Mouse (Mus musculus): Measurements from ENCODE around the gene C130074G19Rik. TPM values are rescaled to one million over a fixed set of nuclear protein-coding genes. Genes with fewer than 3 reads are reported as not detected.
A peak's percentile ranks its signal among the peaks of the same experiment; 100 is the strongest.

The C130074G19Rik gene
- 0.77 and 1.2 TPM in 2 replicates for polyA plus RNA-seq (2015; fragmentation: Nextera tagmentation; extraction: Ambion mirVana)

DNA sequence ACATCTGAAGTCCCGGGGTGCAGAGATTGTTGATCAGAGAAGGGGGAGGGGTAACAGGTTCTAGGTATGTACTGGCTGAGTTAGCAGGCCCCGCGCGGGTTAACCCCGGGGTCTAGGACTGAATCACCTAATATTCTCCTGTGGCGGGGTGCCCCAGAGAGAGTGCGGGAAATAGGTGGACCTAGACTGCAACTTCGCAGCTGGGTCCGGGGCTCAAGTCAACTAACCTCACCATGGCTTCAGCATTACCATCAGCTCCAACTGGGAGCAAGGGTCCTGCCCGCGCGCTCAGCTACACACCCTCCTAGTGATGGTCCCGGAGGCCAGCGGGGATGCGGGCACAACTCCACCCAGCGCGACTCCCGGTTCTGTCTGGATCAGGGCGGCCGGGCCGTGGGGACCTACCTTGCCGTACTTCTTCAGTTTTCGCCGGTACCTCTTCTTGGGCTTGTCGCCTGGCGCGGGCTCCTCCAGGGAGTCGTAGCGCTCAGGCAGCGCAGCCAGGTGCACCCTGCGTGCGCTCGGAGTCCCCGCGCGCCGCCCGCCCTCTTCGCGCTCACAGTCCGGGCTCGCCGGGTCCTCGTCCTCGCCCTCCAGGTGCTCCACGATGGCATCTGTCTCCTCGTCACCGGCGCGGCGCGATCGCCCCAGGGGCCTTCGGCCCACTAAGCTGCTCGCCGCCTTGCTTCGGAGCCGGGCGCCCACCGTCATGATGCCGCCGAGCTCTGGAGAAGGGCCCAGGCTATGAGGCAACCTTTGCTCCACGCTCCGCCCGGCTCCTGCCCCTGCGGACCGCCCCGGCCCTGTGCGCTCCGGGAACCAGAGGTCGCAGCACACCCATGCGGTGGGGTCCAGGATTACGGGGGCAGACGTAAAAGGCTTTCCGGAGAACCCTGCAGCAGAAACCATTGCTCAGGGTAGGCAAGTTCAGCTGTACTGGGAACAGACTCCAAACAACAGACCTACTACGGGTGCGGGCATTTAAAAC is at the start of gene C130074G19Rik:
Gene C130074G19Rik (minus strand): TSS at position 938 of the 988 bp plus-strand sequence.
- WGBS = 3% methylated on average over 77 of the region's 77 CpGs
- ATAC-seq (replicated peaks) = peak; percentile 75
- Histone ChIP-seq H3K27me3 (peaks cover 27% of the 10 kb centered on the region), H3K9ac (replicated peaks) (peak within 1 kb of the TSS; percentile 18), H3K36me3 (no peaks in the 10 kb centered on the region), H3K27ac (replicated peaks) (no peak within 1 kb of the TSS), H3K4me3 (peak within 1 kb of the TSS; percentile 43), H3K4me1 (peaks cover 8% of the 10 kb centered on the region), H3K9me3 (no peaks in the 10 kb centered on the region), H3K4me2 (replicated peaks) (peak within 1 kb of the TSS; percentile 71)

DNA sequence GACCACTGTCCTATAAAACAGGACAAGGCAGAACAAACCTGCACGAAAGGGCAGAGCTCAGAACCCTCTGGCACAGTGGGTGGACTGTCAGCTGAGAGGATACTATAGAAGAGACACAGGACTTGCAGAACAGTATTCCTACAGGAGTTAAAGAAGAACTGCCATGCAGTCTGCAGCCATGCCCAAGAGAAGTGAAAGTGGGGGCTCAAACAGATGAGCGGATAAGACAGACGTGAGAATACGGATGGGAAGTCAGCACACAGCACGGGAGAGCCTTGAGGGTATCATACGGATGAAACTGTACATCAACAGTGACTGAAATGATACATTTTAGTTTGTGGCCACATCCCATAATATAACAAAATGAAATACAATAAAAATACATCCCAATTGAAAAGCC is 48.1 kb upstream of the C130074G19Rik start:
- no peak overlapping the region for H3K4me2 ChIP-seq (replicated peaks)
- no peaks in the 10 kb centered on the region for H3K4me1 ChIP-seq
- H3K27me3 ChIP-seq = no peaks in the 10 kb centered on the region
- ATAC-seq (replicated peaks) = no peak
- 92% methylated on average over 6 of the region's 6 CpGs for WGBS
- no peaks in the 10 kb centered on the region for H3K9me3 ChIP-seq
- no peak overlapping the region for H3K27ac ChIP-seq (replicated peaks)
- H3K4me3 ChIP-seq = no peak overlapping the region
- H3K36me3 ChIP-seq = peaks cover 19% of the 10 kb centered on the region
- H3K9ac ChIP-seq (replicated peaks) = no peak overlapping the region

DNA sequence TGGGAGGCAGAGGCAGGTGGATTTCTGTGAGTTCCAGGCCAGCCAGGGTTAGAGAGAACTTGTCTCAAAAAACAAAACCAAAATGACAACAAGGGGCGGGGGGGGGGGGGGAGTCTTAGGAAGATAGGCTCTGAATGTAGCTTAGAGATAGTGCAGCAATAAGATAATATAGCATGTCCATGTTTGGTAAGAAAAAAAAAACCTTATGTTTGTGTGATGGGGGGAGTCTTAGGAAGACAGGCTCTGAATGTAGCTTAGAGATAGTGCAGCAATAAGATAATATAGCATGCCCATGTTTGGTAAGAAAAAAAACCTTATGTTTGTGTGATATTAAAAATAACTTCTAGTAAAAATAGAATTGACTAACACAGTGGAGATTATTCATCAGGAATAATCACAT is 45.4 kb upstream of the C130074G19Rik start:
- H3K9me3 ChIP-seq = no peaks in the 10 kb centered on the region
- H3K4me2 ChIP-seq (replicated peaks) = no peak overlapping the region
- H3K36me3 ChIP-seq = peaks cover 20% of the 10 kb centered on the region
- H3K27ac ChIP-seq (replicated peaks) = no peak overlapping the region
- H3K4me3 ChIP-seq = no peak overlapping the region
- no peaks in the 10 kb centered on the region for H3K27me3 ChIP-seq
- no peak overlapping the region for H3K9ac ChIP-seq (replicated peaks)
- no peak for ATAC-seq (replicated peaks)
- WGBS = 92% methylated on average over 1 of the region's 1 CpGs
- H3K4me1 ChIP-seq = no peaks in the 10 kb centered on the region

DNA sequence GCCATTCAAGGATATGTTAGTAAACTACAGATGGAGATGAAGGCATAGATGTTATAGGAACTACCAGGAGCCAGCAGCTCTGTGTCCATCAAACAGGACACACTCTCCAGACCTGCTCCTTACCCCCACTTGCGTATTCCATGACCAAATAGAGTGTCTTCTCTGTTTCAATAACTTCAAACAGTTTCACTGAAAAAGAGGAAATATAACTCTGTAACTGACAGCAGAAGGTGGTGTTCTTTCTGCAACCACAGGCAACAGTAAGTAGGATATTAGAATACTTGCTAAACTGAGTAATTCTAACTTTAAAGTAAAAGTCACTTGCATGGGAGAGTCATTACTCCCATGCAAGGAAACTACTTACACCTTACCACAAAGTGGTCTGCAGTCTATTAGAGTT is 44.9 kb upstream of the C130074G19Rik start:
- Histone ChIP-seq H3K36me3 (peaks cover 22% of the 10 kb centered on the region), H3K9me3 (no peaks in the 10 kb centered on the region), H3K27ac (replicated peaks) (no peak overlapping the region), H3K4me2 (replicated peaks) (no peak overlapping the region), H3K4me3 (no peak overlapping the region), H3K4me1 (no peaks in the 10 kb centered on the region), H3K27me3 (no peaks in the 10 kb centered on the region), H3K9ac (replicated peaks) (no peak overlapping the region)
- ATAC-seq (replicated peaks) = no peak
- 100% methylated on average over 1 of the region's 1 CpGs for WGBS

DNA sequence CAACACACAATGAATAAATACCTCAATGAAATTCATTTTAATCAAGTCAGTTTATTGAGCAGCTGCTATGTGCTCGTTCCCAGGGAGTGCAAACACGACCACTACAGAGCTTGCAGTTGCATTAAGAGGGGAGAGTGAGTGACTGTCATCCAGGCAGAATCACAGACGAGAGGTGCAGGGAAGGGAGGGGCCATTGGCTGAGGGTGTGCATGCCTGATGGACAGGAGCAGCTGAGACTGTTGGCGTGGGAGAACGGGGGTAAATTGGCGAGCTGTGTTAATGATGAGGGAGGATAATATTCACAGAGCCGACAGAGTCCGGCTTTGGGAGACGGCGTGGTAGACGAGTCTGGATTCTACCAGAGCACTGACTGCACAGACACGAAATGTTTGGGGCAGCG is 39.8 kb upstream of the C130074G19Rik start:
- H3K4me3 ChIP-seq = no peak overlapping the region
- H3K9me3 ChIP-seq = no peaks in the 10 kb centered on the region
- no peak overlapping the region for H3K27ac ChIP-seq (replicated peaks)
- peak; percentile 43; the same call in 1 of the 2 replicates for ATAC-seq (replicated peaks)
- 67% methylated on average over 13 of the region's 13 CpGs for WGBS
- H3K4me1 ChIP-seq = no peaks in the 10 kb centered on the region
- no peak overlapping the region for H3K9ac ChIP-seq (replicated peaks)
- no peak overlapping the region for H3K4me2 ChIP-seq (replicated peaks)
- peaks cover 47% of the 10 kb centered on the region for H3K36me3 ChIP-seq
- no peaks in the 10 kb centered on the region for H3K27me3 ChIP-seq

DNA sequence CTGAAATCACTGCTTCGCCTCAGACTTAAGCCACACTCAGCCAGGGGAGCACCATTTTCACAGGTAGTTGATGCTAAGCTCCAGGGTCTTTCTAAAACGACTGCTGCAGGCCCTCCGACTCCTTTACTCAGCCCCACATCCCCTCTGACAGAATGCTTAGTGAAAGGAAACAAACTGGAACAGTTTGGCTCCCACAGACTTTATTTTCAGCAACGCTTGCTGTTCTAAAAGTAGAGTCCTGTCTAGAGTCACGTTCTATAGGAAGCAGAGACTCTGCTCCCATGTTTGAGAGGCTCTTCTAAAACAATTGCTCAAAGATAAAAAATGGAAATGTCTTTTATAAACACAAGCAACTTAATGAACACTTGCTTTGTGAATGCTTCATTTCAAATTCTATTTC is 37.0 kb upstream of the C130074G19Rik start:
- 83% methylated on average over 5 of the region's 5 CpGs for WGBS
- no peak overlapping the region for H3K4me2 ChIP-seq (replicated peaks)
- H3K4me1 ChIP-seq = no peaks in the 10 kb centered on the region
- no peaks in the 10 kb centered on the region for H3K9me3 ChIP-seq
- no peaks in the 10 kb centered on the region for H3K27me3 ChIP-seq
- no peak for ATAC-seq (replicated peaks)
- H3K4me3 ChIP-seq = no peak overlapping the region
- no peak overlapping the region for H3K9ac ChIP-seq (replicated peaks)
- H3K36me3 ChIP-seq = peaks cover 48% of the 10 kb centered on the region
- H3K27ac ChIP-seq (replicated peaks) = no peak overlapping the region

DNA sequence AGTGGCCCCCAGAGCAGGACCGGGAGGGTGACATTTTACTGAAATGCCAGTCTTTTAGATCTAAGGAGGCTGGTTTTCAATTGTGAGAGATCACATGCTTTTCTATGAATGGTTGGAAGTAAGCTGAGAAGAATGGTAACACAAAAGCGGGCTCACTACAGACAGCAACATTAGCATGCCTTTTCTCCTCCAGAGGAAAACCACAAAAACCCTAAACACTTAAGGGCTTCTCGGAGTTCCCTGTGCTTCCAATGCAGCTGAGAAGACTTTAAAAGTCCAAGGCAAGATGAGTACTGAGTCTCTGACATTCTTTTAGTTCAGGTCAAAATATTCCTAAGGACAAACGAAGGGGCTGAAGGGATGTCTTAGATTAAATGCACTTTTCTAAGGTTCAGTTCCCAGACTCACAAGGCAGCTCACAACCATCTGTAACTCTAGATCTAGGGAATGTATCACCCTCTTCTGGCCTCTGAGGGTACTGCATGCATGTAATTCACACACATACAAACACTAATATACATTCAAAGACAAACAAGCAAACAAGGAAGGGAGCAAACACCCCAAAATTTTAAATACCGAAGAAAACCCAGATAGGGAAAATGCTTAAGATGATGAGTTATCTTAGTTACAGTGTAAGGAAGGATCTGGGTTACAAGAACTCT is 35.3 kb upstream of the C130074G19Rik start:
- Histone ChIP-seq H3K9me3 (no peaks in the 10 kb centered on the region), H3K27me3 (no peaks in the 10 kb centered on the region), H3K36me3 (peaks cover 51% of the 10 kb centered on the region), H3K27ac (replicated peaks) (no peak overlapping the region), H3K4me2 (replicated peaks) (no peak overlapping the region), H3K4me1 (no peaks in the 10 kb centered on the region), H3K9ac (replicated peaks) (no peak overlapping the region), H3K4me3 (no peak overlapping the region)
- no peak for ATAC-seq (replicated peaks)
- 61% methylated on average over 5 of the region's 5 CpGs for WGBS

DNA sequence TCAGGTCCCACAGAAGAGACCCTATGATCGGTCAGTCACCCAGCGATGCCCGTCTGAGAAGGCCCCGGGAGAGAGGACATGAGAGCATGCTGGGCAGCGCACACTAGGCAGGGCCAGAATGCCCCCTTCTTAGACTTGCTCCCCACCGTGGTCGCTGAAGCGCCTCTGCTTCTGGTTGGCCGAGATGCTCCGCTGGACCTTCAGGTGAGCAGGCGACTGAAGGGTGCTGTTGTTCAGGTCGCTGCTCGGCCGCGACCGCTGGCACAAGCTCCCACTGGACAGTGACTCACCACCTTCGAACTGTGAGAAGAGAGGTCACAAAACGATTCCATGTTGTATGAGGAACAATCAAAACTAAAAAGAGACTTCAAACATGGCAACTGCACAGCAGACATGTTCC is 29.3 kb upstream of the C130074G19Rik start:
- Histone ChIP-seq H3K4me3 (no peak overlapping the region), H3K4me1 (no peaks in the 10 kb centered on the region), H3K9me3 (no peaks in the 10 kb centered on the region), H3K36me3 (peaks cover 51% of the 10 kb centered on the region), H3K27me3 (no peaks in the 10 kb centered on the region), H3K4me2 (replicated peaks) (no peak overlapping the region), H3K9ac (replicated peaks) (no peak overlapping the region), H3K27ac (replicated peaks) (no peak overlapping the region)
- WGBS = 93% methylated on average over 18 of the region's 18 CpGs
- no peak for ATAC-seq (replicated peaks)

DNA sequence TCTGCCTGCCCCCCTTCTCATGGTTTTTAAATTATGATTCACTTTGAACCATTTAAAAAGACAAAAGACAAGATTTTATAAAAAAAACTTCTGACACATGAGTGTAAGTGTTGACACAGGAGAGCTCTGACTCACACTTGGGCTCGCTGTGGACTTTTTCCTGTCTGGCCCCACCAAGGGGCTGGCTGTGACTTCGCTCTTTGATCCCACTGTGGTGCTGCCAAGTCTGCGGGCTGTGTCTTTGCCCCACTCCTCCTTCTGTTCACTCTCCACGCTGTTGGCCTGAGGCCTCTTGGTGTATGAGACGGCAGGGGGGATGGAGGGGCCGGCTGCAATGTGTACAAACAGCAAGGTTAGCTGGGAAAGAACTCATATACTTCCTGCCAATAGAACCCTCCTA is 28.8 kb upstream of the C130074G19Rik start:
- Histone ChIP-seq H3K36me3 (peaks cover 48% of the 10 kb centered on the region), H3K9me3 (no peaks in the 10 kb centered on the region)
- 65% methylated on average over 6 of the region's 6 CpGs for WGBS

DNA sequence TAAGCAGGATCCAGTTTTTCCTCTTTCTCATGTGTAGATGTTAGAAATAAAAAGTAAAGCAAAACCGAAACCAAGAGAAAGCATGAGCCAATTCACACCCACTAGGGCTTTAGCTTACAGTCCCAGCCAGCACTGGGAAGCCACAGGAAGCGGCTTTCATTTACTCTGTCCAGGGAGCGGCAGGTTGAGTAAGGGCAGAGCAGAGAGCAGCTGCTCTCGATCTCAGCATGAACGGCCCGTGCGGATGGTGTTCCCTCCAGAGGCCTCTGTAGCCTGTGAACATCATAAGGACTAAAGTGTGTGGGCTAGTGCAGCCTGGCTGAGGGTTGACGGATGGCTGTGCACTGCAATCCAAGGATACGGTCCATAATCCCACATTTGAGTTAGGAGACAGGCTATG is 25.5 kb upstream of the C130074G19Rik start:
- Histone ChIP-seq H3K9ac (replicated peaks) (no peak overlapping the region), H3K4me1 (peaks cover 30% of the 10 kb centered on the region), H3K27me3 (no peaks in the 10 kb centered on the region), H3K4me2 (replicated peaks) (no peak overlapping the region), H3K4me3 (no peak overlapping the region), H3K27ac (replicated peaks) (no peak overlapping the region), H3K36me3 (peaks cover 42% of the 10 kb centered on the region), H3K9me3 (no peaks in the 10 kb centered on the region)
- ATAC-seq (replicated peaks) = no peak
- 80% methylated on average over 9 of the region's 9 CpGs for WGBS

More for the DNA sequence above, 28.8 kb upstream of the C130074G19Rik start:
- ATAC-seq (replicated peaks) = no peak
- no peaks in the 10 kb centered on the region for H3K27me3 ChIP-seq
- H3K4me1 ChIP-seq = peaks cover 5% of the 10 kb centered on the region
- no peak overlapping the region for H3K4me3 ChIP-seq
- H3K4me2 ChIP-seq (replicated peaks) = no peak overlapping the region
- no peak overlapping the region for H3K9ac ChIP-seq (replicated peaks)
- no peak overlapping the region for H3K27ac ChIP-seq (replicated peaks)

DNA sequence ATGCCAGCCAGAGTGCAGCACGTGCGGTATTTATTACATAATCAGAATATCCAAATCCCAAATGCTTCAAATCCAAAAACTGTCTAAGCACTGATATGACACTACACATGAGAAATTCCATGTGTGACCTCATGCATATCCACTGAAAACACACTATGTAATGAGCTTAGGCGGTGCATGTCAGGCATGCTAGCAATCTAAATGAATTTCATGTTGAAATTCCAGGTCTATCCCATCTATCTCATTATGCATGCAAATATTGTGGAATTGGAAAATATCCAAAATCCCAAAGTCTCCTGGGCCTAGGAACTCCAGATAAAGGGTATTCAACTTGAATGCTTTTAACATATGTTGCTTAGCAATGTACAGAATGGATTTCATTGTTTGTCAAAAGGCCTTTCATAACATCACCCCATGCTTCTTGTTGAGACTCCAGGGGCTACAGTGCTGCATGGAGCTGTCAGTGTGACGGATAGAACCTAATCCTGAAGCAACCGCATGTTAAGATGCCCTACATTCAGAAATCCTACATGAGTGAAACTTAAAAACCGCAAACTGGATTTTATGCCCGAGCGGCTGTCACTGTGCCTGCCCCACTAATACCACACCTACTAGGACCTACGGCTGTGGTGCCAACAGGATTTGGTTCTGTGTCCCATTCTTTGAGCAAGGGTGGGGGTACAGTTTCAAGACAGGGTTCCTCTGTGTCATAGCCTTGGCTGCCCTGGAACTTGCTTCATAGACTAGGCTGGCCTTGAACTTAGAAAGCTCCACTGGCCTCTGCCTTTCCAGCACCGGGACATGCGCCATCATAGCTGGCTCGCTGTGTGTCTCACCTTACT is 23.1 kb upstream of the C130074G19Rik start:
- Histone ChIP-seq H3K9me3 (no peaks in the 10 kb centered on the region), H3K4me3 (no peak overlapping the region), H3K9ac (replicated peaks) (no peak overlapping the region), H3K27me3 (no peaks in the 10 kb centered on the region), H3K4me2 (replicated peaks) (no peak overlapping the region), H3K4me1 (peaks cover 30% of the 10 kb centered on the region), H3K27ac (replicated peaks) (peak overlapping the region; percentile 86), H3K36me3 (peaks cover 32% of the 10 kb centered on the region)
- 35% methylated on average over 12 of the region's 12 CpGs for WGBS
- ATAC-seq (replicated peaks) = peak; percentile 83

All from forebrain, embryonic 15.5 days (tissue).